In genomic region chr13:109761081-109761480, GRCm38 (mm10) we compare ENCODE assay signal across 16 mouse cellular contexts.
DNase-seq lines count a peak whose midpoint lies in the region; ATAC-seq lines count a peak whose summit lies in the region.
"Had no signal": no experiment of that assay in that cellular context is flagged by ENCODE, and none has a peak within 500 bp of the region (broad histone marks: within the 10 kb centered on the region; RNA-seq: fewer than 3 reads in every experiment).

No protein-coding gene starts in this region.

- no peak for ATAC-seq in liver, embryonic 12.5 days
- ATAC-seq: hindbrain, embryonic 16.5 days had no signal

- H3K27ac ChIP-seq in heart, embryonic 10.5 days = peak overlapping the region; percentile 29; the same call in 1 of the 2 replicates
- H3K27ac ChIP-seq in midbrain, embryonic 10.5 days (replicated peaks) = no peak overlapping the region
- no peak overlapping the region for H3K27ac ChIP-seq in liver, embryonic 12.5 days
- H3K27ac ChIP-seq: embryonic facial prominence, embryonic 12.5 days; limb, embryonic 12.5 days; liver, embryonic 15.5 days; stomach, postnatal 0 days had no signal

- peaks cover 8% of the 10 kb centered on the region; the same call in 1 of the 2 replicates for H3K4me1 ChIP-seq in heart, embryonic 10.5 days
- no peaks in the 10 kb centered on the region for H3K4me1 ChIP-seq in midbrain, embryonic 10.5 days
- no peaks in the 10 kb centered on the region for H3K4me1 ChIP-seq in liver, embryonic 12.5 days
- H3K4me1 ChIP-seq: embryonic facial prominence, embryonic 12.5 days; limb, embryonic 12.5 days; liver, embryonic 15.5 days had no signal

- 61% methylated on average over 13 of the region's 13 CpGs for WGBS in heart, embryonic 10.5 days
- WGBS in midbrain, embryonic 10.5 days = 83% methylated on average over 13 of the region's 13 CpGs
- 82% methylated on average over 13 of the region's 13 CpGs for WGBS in liver, embryonic 12.5 days (ENCODE audit: insufficient replicate concordance)

- no peaks in the 10 kb centered on the region for H3K9me3 ChIP-seq in heart, embryonic 10.5 days
- H3K9me3 ChIP-seq in midbrain, embryonic 10.5 days (replicated peaks) = no peaks in the 10 kb centered on the region
- no peaks in the 10 kb centered on the region for H3K9me3 ChIP-seq in liver, embryonic 12.5 days (replicated peaks)
- H3K9me3 ChIP-seq: embryonic facial prominence, embryonic 12.5 days; G1E; limb, embryonic 12.5 days; liver, embryonic 15.5 days had no signal

- DNase-seq in heart, embryonic 10.5 days (ENCODE audit: low spot score) = peak; percentile 77
- no peak for DNase-seq in heart, postnatal 25 days (ENCODE audit: low spot score)
- DNase-seq in Muller cell, postnatal 12 days (ENCODE audit: inconsistent ontology term) = peak; percentile 70
- DNase-seq in adrenal gland, postnatal 10 days = peak; percentile 23
- peak; percentile 9 to 12 for DNase-seq in heart, postnatal 14 days
- no peak for DNase-seq in midbrain, embryonic 10.5 days (ENCODE audit: low spot score)
- DNase-seq: cerebellum, adult 11-12 months; thymus, postnatal 25 days had no signal

- H3K27me3 ChIP-seq in heart, embryonic 10.5 days (ENCODE audit: insufficient read depth, poor library complexity, severe bottlenecking) = no peaks in the 10 kb centered on the region
- no peaks in the 10 kb centered on the region for H3K27me3 ChIP-seq in midbrain, embryonic 10.5 days (ENCODE audit: low read depth, poor library complexity, severe bottlenecking)
- no peaks in the 10 kb centered on the region for H3K27me3 ChIP-seq in liver, embryonic 12.5 days (replicated peaks)
- H3K27me3 ChIP-seq: embryonic facial prominence, embryonic 12.5 days; limb, embryonic 12.5 days; liver, embryonic 15.5 days had no signal

- H3K36me3 ChIP-seq in heart, embryonic 10.5 days = no peaks in the 10 kb centered on the region
- H3K36me3 ChIP-seq in midbrain, embryonic 10.5 days = no peaks in the 10 kb centered on the region
- H3K36me3 ChIP-seq in liver, embryonic 12.5 days = peaks cover 30% of the 10 kb centered on the region
- H3K36me3 ChIP-seq: embryonic facial prominence, embryonic 12.5 days; limb, embryonic 12.5 days had no signal

- intact Hi-C loops in heart, postnatal 25 days (cut with DNase I) = no loop called here
- intact Hi-C loops in heart, postnatal 14 days (cut with DNase I) = no loop called here

- H3K9ac ChIP-seq in liver, embryonic 12.5 days = no peak overlapping the region
- H3K9ac ChIP-seq: embryonic facial prominence, embryonic 12.5 days; limb, embryonic 12.5 days; liver, embryonic 15.5 days had no signal

- H3K4me3 ChIP-seq in heart, embryonic 10.5 days = no peak overlapping the region
- H3K4me3 ChIP-seq in midbrain, embryonic 10.5 days = no peak overlapping the region
- no peak overlapping the region for H3K4me3 ChIP-seq in liver, embryonic 12.5 days
- H3K4me3 ChIP-seq: embryonic facial prominence, embryonic 12.5 days; limb, embryonic 12.5 days; liver, embryonic 15.5 days had no signal

- H3K4me2 ChIP-seq in liver, embryonic 12.5 days = no peak overlapping the region
- H3K4me2 ChIP-seq: embryonic facial prominence, embryonic 12.5 days; limb, embryonic 12.5 days; liver, embryonic 15.5 days; midbrain, embryonic 11.5 days had no signal

Comparison
In these comparisons a context has a peak if more than half of its experiments do, and no peak if none do; other contexts are left out.
1. DNase-seq: peak in heart, embryonic 10.5 days (single experiment), Muller cell, postnatal 12 days (single experiment), adrenal gland, postnatal 10 days (single experiment) and heart, postnatal 14 days (2 of 2); none in heart, postnatal 25 days (single experiment) and midbrain, embryonic 10.5 days (single experiment).